Mouse (Mus musculus): ENCODE results near the gene Crp. TPM values are rescaled to one million over a fixed set of nuclear protein-coding genes. Genes with fewer than 3 reads are reported as not detected.

Crp gene
- not detected in 2 replicates for polyA plus RNA-seq (2012; ENCODE audit: low replicate concordance)

GRCm38 (mm10) chr1:172697844-172698243, at the start of gene Crp:
Gene Crp (plus strand): TSS chr1:172698055.

Other genes starting within 250 kb of the Crp start
- gene Slamf9, start 222.7 kb upstream of the Crp start, polyA plus RNA-seq (2012; ENCODE audit: low replicate concordance) = 0.40 and 0.54 TPM in 2 replicates
- gene Igsf9, start 216.3 kb upstream of the Crp start, polyA plus RNA-seq (2012; ENCODE audit: low replicate concordance) = 5.4 and 9.7 TPM in 2 replicates
- 84.0 and 546 TPM in 2 replicates for gene Tagln2, start 198.0 kb upstream of the Crp start, polyA plus RNA-seq (2012; ENCODE audit: low replicate concordance)
- gene Cfap45, start 177.3 kb upstream of the Crp start, polyA plus RNA-seq (2012; ENCODE audit: low replicate concordance) = 0.07 and 0.28 TPM in 2 replicates
- 0.36 and 0.48 TPM in 2 replicates for gene Vsig8, start 142.1 kb upstream of the Crp start, polyA plus RNA-seq (2012; ENCODE audit: low replicate concordance)
- 0.98 and 2.4 TPM in 2 replicates for gene Slamf8, start 107.5 kb upstream of the Crp start, polyA plus RNA-seq (2012; ENCODE audit: low replicate concordance)
- gene Fcrl6, start 95.5 kb upstream of the Crp start, polyA plus RNA-seq (2012; ENCODE audit: low replicate concordance) = 0.15 TPM in 1 of 2 replicates, not detected in the other
- gene Dusp23, start 65.1 kb upstream of the Crp start, polyA plus RNA-seq (2012; ENCODE audit: low replicate concordance) = 4.3 and 6.6 TPM in 2 replicates
- not detected in 2 replicates for gene Apcs, start 197.0 kb downstream of the Crp start, polyA plus RNA-seq (2012; ENCODE audit: low replicate concordance)

All from hematopoietic multipotent progenitor cell, adult 10-12 weeks (in vitro differentiated cells).